Mouse (Mus musculus): ENCODE measurements around the gene Shc2. TPM values are rescaled to one million over a fixed set of nuclear protein-coding genes. Genes with fewer than 3 reads are reported as not detected.

The Shc2 gene
- polyA plus RNA-seq, 1 experiment: not detected

GRCm38 (mm10) chr10:79571314-79571713 is 66.4 kb downstream of the Shc2 start:
- TF ChIP-seq CTCF (IDR thresholded peaks at IDR 0.05; ENCODE audit: insufficient read depth, low read depth, low read length): no peak
- no peaks in the 10 kb centered on the region for H3K4me1 ChIP-seq (ENCODE audit: control insufficient read depth, insufficient read depth, low read length)
- no peak overlapping the region for H3K27ac ChIP-seq (ENCODE audit: insufficient read depth, low read depth, low read length)
- 94% methylated on average over 2 of the region's 2 CpGs for WGBS
- H3K4me3 ChIP-seq (ENCODE audit: insufficient read depth, low read depth, low read length): no peak overlapping the region

GRCm38 (mm10) chr10:79569921-79570320 is 67.8 kb downstream of the Shc2 start:
- no peak overlapping the region for H3K27ac ChIP-seq (ENCODE audit: insufficient read depth, low read depth, low read length)
- H3K4me3 ChIP-seq (ENCODE audit: insufficient read depth, low read depth, low read length): no peak overlapping the region
- no peaks in the 10 kb centered on the region for H3K4me1 ChIP-seq (ENCODE audit: control insufficient read depth, insufficient read depth, low read length)
- TF ChIP-seq POLR2A (IDR thresholded peaks at IDR 0.05; ENCODE audit: insufficient read depth, low read depth, low read length): no peak
- no peak for TF ChIP-seq CTCF (IDR thresholded peaks at IDR 0.05; ENCODE audit: insufficient read depth, low read depth, low read length)
- 90% methylated on average over 5 of the region's 5 CpGs for WGBS

Other genes with a start within 250 kb of the Shc2 start
- gene Vmn2r83, start 169.2 kb downstream of the Shc2 start, polyA plus RNA-seq (2012; ENCODE audit: insufficient read depth, insufficient read length, low replicate concordance, missing spikeins): not detected in 2 replicates
- not detected in 2 replicates for gene Plpp2, start 104.1 kb downstream of the Shc2 start, polyA plus RNA-seq (2012; ENCODE audit: insufficient read depth, insufficient read length, low replicate concordance, missing spikeins)
- gene Mier2, start 82.7 kb downstream of the Shc2 start, polyA plus RNA-seq (2012; ENCODE audit: insufficient read depth, insufficient read length, low replicate concordance, missing spikeins): not detected in 2 replicates
- gene Theg, start 50.6 kb downstream of the Shc2 start, polyA plus RNA-seq (2012; ENCODE audit: insufficient read depth, insufficient read length, low replicate concordance, missing spikeins): not detected in 2 replicates
- gene C2cd4c, start 23.9 kb downstream of the Shc2 start, polyA plus RNA-seq (2012; ENCODE audit: insufficient read depth, insufficient read length, low replicate concordance, missing spikeins): not detected in 2 replicates
- not detected in 2 replicates for gene Odf3l2, start 7.8 kb upstream of the Shc2 start, polyA plus RNA-seq (2012; ENCODE audit: insufficient read depth, insufficient read length, low replicate concordance, missing spikeins)
- not detected in 2 replicates for gene Madcam1, start 26.6 kb upstream of the Shc2 start, polyA plus RNA-seq (2012; ENCODE audit: insufficient read depth, insufficient read length, low replicate concordance, missing spikeins)
- gene Tpgs1, start 31.5 kb upstream of the Shc2 start, polyA plus RNA-seq (2012; ENCODE audit: insufficient read depth, insufficient read length, low replicate concordance, missing spikeins): not detected in 2 replicates
- gene Cdc34, start 44.3 kb upstream of the Shc2 start, polyA plus RNA-seq (2012; ENCODE audit: insufficient read depth, insufficient read length, low replicate concordance, missing spikeins): not detected in 2 replicates
- gene Gzmm, start 51.1 kb upstream of the Shc2 start, polyA plus RNA-seq (2012; ENCODE audit: insufficient read depth, insufficient read length, low replicate concordance, missing spikeins): not detected in 2 replicates
- not detected in 2 replicates for gene Bsg, start 66.6 kb upstream of the Shc2 start, polyA plus RNA-seq (2012; ENCODE audit: insufficient read depth, insufficient read length, low replicate concordance, missing spikeins)
- gene Hcn2, start 78.7 kb upstream of the Shc2 start, polyA plus RNA-seq (2012; ENCODE audit: insufficient read depth, insufficient read length, low replicate concordance, missing spikeins): not detected in 2 replicates
- not detected in 2 replicates for gene Polrmt, start 108.7 kb upstream of the Shc2 start, polyA plus RNA-seq (2012; ENCODE audit: insufficient read depth, insufficient read length, low replicate concordance, missing spikeins)
- gene Fgf22, start 117.2 kb upstream of the Shc2 start, polyA plus RNA-seq (2012; ENCODE audit: insufficient read depth, insufficient read length, low replicate concordance, missing spikeins): not detected in 2 replicates
- not detected in 2 replicates for gene Rnf126, start 129.0 kb upstream of the Shc2 start, polyA plus RNA-seq (2012; ENCODE audit: insufficient read depth, insufficient read length, low replicate concordance, missing spikeins)
- not detected in 2 replicates for gene Fstl3, start 139.4 kb upstream of the Shc2 start, polyA plus RNA-seq (2012; ENCODE audit: insufficient read depth, insufficient read length, low replicate concordance, missing spikeins)
- not detected in 2 replicates for gene Prss57, start 153.0 kb upstream of the Shc2 start, polyA plus RNA-seq (2012; ENCODE audit: insufficient read depth, insufficient read length, low replicate concordance, missing spikeins)
- gene Palm, start 155.7 kb upstream of the Shc2 start, polyA plus RNA-seq (2012; ENCODE audit: insufficient read depth, insufficient read length, low replicate concordance, missing spikeins): not detected in 2 replicates
- gene Misp, start 183.1 kb upstream of the Shc2 start, polyA plus RNA-seq (2012; ENCODE audit: insufficient read depth, insufficient read length, low replicate concordance, missing spikeins): not detected in 2 replicates
- 555 TPM in 1 of 2 replicates, not detected in the other for gene Ptbp1, start 216.5 kb upstream of the Shc2 start, polyA plus RNA-seq (2012; ENCODE audit: insufficient read depth, insufficient read length, low replicate concordance, missing spikeins)
- not detected in 2 replicates for gene Prtn3, start 236.6 kb upstream of the Shc2 start, polyA plus RNA-seq (2012; ENCODE audit: insufficient read depth, insufficient read length, low replicate concordance, missing spikeins)
- gene Plppr3, start 236.7 kb upstream of the Shc2 start, polyA plus RNA-seq (2012; ENCODE audit: insufficient read depth, insufficient read length, low replicate concordance, missing spikeins): not detected in 2 replicates
- not detected in 2 replicates for gene Elane, start 248.3 kb upstream of the Shc2 start, polyA plus RNA-seq (2012; ENCODE audit: insufficient read depth, insufficient read length, low replicate concordance, missing spikeins)